Mouse (Mus musculus) MN1 (cell line): ENCODE measurements at regions not wholly inside any gene's neighbourhood (a gene's known extent, or its start where the extent isn't known, plus 50 kb on each side); places are given as distances from the start of the nearest gene placed in this dataset.
A peak's percentile ranks its signal among the peaks of the same experiment; 100 is the strongest.

Source experiments
- DNase-seq: peaks from one replicate; pipeline ENCODE4 v3.0.0-alpha.2; 2016; ENCODE audit warnings: low spot score

DNA sequence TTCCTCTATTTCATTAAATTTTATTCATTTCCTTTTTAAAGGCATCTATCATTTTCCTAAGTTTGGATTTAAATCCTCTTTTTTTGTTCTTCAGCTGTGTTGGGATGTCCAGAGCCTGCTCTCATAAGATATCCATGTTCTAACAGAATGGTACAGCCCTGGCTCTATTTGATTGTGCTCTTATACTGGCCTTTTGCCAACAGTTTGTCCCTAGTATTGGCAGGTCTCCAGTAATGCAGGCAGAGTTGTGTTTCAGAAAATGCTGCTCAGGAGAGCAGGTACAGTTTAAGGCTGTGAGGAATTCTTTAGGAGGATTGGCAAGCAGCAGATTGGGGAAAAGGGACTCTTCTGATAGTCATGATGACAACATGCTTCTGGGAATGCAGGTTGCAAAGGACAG lies 797.1 kb upstream of the Slit2 start:
- peak; percentile 53 for DNase-seq

DNA sequence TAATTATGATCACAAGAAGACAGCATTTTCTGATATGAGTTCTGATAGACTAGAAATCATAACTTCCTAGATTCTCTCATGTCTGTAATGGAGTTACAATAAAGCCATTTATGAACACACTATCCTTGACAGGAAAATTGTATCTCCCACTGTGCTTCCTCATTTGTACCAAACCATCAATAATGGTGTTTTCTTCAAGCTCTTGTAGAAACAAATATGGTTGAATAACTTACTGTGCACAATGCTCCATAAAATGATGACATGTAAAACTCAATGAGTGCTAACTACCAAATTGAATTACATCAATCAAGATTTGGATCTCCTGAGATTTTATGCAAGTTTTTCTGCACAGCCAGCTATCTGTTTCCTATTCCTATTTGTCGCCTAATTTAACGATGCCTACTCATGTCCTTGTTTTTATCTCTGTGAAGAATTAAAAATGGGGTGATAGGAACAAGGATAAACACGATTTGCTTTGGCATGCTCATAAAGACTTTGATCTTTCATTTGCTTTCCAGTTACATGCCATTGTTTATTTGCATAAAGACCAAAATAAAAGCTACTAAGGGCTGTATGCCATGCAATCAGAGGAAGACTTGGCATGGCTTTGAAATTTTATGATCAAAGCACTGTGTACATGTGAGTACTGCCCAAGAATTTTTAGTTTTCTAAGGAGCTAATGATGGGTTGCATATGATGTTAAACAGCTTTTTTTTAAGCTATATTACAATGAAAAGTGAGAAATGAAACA lies 780.6 kb upstream of the Slit2 start:
- no peak for DNase-seq

- DNase-seq, result no peak
Measured at GRCm38 (mm10) chr5:47202915-47203296, 780.0 kb upstream of the Slit2 start.

- DNase-seq, result no peak
Measured at GRCm38 (mm10) chr5:47210542-47210941, 772.4 kb upstream of the Slit2 start.

DNA sequence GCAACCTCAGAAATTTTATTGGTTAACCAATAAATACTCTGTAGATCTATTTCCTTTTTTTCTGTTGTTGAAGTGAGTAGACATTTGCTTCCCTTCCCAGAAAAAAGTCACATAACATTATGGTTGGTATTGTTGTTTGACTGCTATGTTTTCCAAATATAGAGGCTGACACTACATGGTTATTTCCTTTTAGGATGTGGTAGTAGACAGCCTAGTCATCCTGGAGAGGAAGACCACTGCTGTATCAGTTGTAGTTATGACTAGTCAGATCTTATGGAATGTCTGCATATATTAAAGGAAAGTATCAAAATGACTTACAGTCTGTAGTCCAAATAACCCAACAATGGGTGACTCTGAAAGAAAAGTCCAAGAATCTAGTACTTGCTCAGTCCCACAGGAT lies 767.5 kb upstream of the Slit2 start:
- no peak for DNase-seq

DNA sequence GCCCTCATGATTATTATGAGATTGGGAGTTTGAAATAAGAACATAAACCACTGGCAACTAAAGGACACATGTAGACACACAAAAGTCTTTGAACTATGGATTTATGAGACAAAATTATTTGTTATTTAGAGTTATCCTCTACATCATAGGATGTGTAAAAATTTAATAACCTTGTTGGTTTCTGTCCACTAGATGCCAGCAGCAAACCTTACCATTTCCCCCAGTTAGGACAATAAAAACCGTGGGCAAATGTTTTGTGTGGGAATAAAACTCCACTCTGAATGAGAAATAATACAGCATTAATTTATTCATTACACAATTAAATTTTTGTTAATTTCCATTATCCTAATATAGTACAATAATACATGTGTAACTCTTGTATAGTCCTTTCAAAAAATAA lies 757.7 kb upstream of the Slit2 start:
- no peak for DNase-seq

- DNase-seq, result no peak
Measured at GRCm38 (mm10) chr5:47236094-47236493, 746.8 kb upstream of the Slit2 start.

- DNase-seq, result peak; percentile 19
Measured at GRCm38 (mm10) chr5:47240060-47240459, 742.9 kb upstream of the Slit2 start.

GRCm38 (mm10) chr5:47240586-47240985 lies 742.4 kb upstream of the Slit2 start:
- DNase-seq, result peak; percentile 7

GRCm38 (mm10) chr5:47254835-47255369 lies 728.0 kb upstream of the Slit2 start:
- no peak for DNase-seq

DNA sequence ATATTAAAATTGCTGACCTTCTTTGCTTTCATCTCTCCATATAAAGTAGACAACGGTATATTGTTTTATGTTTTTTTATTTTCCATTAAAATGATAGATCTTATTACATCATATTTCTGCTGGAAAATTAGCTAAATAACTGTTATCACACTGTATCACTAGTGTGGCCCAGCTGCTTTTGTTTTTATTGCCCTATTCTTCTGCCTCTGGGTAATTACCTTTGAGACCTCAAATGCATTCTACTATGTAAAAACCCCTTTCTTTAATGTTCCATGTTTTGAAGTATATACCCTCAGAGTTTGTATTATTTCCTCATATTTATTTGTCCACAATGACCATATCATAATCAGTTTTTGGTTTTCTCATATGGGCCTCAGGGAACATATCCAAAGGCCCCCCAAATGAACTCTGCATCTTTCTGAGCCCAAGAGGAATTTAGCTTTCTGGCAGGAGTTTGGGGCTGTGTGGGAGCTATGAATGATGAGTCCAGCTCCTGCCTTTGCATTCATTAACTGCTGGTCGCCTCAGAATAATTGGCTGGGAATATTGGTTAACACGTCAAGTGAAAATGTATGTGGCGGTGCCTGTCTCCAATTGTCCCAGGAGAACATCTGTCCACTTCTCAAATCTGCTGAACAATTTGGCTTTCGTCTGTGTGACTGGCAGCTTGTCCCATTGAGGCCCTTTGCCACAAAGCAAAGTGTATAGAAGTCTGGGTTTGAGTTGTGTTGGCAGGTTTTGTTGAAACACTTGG lies 721.1 kb upstream of the Slit2 start:
- no peak for DNase-seq

GRCm38 (mm10) chr5:47272642-47273041 lies 710.3 kb upstream of the Slit2 start:
- DNase-seq, result no peak

- no peak for DNase-seq
Measured at GRCm38 (mm10) chr5:47273389-47274255, 709.3 kb upstream of the Slit2 start.

DNA sequence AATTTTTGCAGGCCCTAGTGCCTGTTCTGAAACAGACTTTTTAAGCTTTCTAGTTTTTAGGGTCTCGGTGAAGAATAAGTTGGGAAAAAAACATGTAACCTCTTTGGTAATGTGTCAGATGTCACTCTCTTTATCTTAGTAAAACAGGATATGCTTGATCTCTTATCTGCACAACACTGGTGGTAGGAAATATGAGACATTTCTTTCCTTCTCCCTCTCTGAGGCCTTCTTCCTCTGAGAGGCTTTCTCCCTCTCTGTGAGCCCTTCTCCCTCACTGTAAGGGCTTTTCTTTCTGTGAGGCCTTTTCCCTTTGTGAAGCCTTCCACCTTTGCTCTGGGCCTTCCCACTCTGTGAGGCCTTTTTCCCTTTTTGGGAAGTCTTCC lies 708.7 kb upstream of the Slit2 start:
- DNase-seq, result no peak

GRCm38 (mm10) chr5:47276231-47277195 lies 706.4 kb upstream of the Slit2 start:
- no peak for DNase-seq

DNA sequence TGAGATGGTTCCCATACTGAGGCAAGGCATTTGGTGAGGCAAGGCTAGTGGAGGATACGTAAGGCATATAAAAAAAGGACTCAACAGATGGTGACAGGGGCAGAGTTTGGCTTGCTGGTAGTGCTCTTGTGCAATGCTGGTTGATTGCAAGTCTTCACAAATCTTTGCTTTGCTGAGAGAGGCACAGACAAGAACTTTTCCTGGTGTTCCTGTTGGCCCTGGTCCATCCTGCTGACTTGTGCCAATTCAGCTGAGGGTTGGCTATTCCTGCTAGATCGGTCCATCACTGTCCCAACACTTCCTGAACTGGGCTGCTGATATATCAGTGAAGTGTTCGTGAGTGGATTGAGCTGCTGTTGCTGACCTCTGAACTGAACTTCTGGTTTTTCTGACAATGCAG lies 703.3 kb upstream of the Slit2 start:
- no peak for DNase-seq

GRCm38 (mm10) chr5:47299602-47300001 lies 683.3 kb upstream of the Slit2 start:
- DNase-seq, result no peak

DNA sequence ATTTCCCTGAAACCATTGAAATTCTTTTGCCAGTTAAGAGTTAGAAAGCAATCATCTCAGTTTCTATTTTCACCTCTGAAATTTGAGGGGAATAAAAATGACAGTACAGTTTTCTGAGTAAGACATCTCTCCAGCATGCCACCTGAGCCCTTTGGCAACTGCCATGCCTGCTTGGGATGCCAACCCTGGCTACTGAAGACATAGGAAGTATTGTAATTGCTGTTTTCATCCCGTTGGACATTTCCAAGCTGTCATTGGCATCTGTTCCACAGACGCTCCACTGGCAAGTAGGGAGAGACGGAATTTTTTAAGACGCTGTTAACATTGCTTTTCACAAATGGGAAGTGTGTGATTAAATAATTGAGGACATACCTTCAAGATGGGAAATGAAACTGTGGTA lies 665.4 kb upstream of the Slit2 start:
- no peak for DNase-seq

GRCm38 (mm10) chr5:47318147-47318546 lies 664.8 kb upstream of the Slit2 start:
- DNase-seq, result no peak

- DNase-seq, result no peak
Measured at GRCm38 (mm10) chr5:47322511-47323167, 660.3 kb upstream of the Slit2 start.

- DNase-seq, result no peak
Measured at GRCm38 (mm10) chr5:47334299-47334698, 648.6 kb upstream of the Slit2 start.
